ENCODE assay signal across 8 mouse cellular contexts in genomic region chr13:3665308-3665723, GRCm38 (mm10). TPM values are rescaled to one million over a fixed set of nuclear protein-coding genes. Genes with fewer than 3 reads are reported as not detected.
DNase-seq lines count a peak whose midpoint lies in the region; ATAC-seq and TF ChIP-seq lines count a peak whose summit lies in the region.

No protein-coding gene starts in this region.

- ATAC-seq in common myeloid progenitor, adult 5-6 weeks (replicated peaks; ENCODE audit: low read depth, poor library complexity, severe bottlenecking) = peak; percentile 97
- ATAC-seq in hindbrain, postnatal 0 days = peak; percentile 87

- no peak overlapping the region for H3K9ac ChIP-seq in hindbrain, postnatal 0 days (replicated peaks; ENCODE audit: low read length)

- WGBS in hindbrain, postnatal 0 days = 10% methylated on average over 5 of the region's 5 CpGs

- no peaks in the 10 kb centered on the region for H3K36me3 ChIP-seq in hindbrain, postnatal 0 days (ENCODE audit: insufficient read depth, low read length)

- peak; percentile 89 for TF ChIP-seq CTCF in hindbrain, postnatal 0 days (IDR thresholded peaks at IDR 0.05; ENCODE audit: low read depth)

- no peaks in the 10 kb centered on the region for H3K4me1 ChIP-seq in hindbrain, postnatal 0 days (ENCODE audit: insufficient read depth, low read length)

- no peak overlapping the region for H3K27ac ChIP-seq in hindbrain, postnatal 0 days

- H3K27me3 ChIP-seq in hindbrain, postnatal 0 days (ENCODE audit: insufficient read depth, low read length) = no peaks in the 10 kb centered on the region

- DNase-seq in ZHBTc4 (ENCODE audit: low read depth, low spot score) = peak; percentile 81
- DNase-seq in gastrocnemius, adult 8-10 months (ENCODE audit: low spot score in 2 of 2) = peak; percentile 46 to 52
- peak; percentile 82 for DNase-seq in hindbrain, postnatal 0 days (ENCODE audit: low spot score)
- peak; percentile 62 to 68 for DNase-seq in left cerebral cortex, adult 18-20 months (ENCODE audit: low spot score in 2 of 2)
- peak; percentile 75 to 86 for DNase-seq in lung, postnatal 4 days
- DNase-seq in retina, postnatal 1 day = peak; percentile 84
- peak; percentile 46 to 55 for DNase-seq in urinary bladder, adult 18-20 months (ENCODE audit: low spot score in 2 of 2)

- H3K4me3 ChIP-seq in hindbrain, postnatal 0 days (ENCODE audit: low read length) = no peak overlapping the region

- H3K9me3 ChIP-seq in hindbrain, postnatal 0 days (ENCODE audit: low read length) = no peaks in the 10 kb centered on the region

- H3K4me2 ChIP-seq in hindbrain, postnatal 0 days (ENCODE audit: low read depth, low read length) = peak overlapping the region; percentile 44; the same call in 1 of the 2 replicates

RNA-seq across cellular contexts. Expression of gene Asb13, which starts 31.5 kb away (rescaled TPM):
- total RNA-seq in common myeloid progenitor, adult 5-6 weeks (2017) = 4.8 and 6.0 TPM in 2 replicates
- total RNA-seq in gastrocnemius, adult 8-10 months (2022) = 10 to 100 TPM; 12.1 to 14.7 (median 13.0) TPM
- 16.6 and 17.3 TPM in 2 replicates for total RNA-seq in hindbrain, postnatal 0 days (2014; rRNA removed)
- polyA plus RNA-seq in hindbrain, postnatal 0 days (2015; fragmentation: Nextera tagmentation; extraction: Ambion mirVana) = 14.1 and 16.5 TPM in 2 replicates
- total RNA-seq in left cerebral cortex, adult 18-20 months (2021) = 10 to 100 TPM; 47.9 to 49.8 TPM

RNA-seq across cellular contexts. Expression of gene Fam208b, which starts 54.4 kb away (rescaled TPM):
- total RNA-seq in common myeloid progenitor, adult 5-6 weeks (2017) = 46.4 and 46.9 TPM in 2 replicates
- 10 to 100 TPM in 1 of 4 experiments, 1 to 10 TPM in 3; 7.1 to 11.8 (median 7.6) TPM for total RNA-seq in gastrocnemius, adult 8-10 months (2022)
- total RNA-seq in hindbrain, postnatal 0 days (2014; rRNA removed) = 25.4 and 36.7 TPM in 2 replicates
- 8.4 and 9.9 TPM in 2 replicates for polyA plus RNA-seq in hindbrain, postnatal 0 days (2015; fragmentation: Nextera tagmentation; extraction: Ambion mirVana)
- 10 to 100 TPM; 24.3 to 29.0 TPM for total RNA-seq in left cerebral cortex, adult 18-20 months (2021)
